Mouse (Mus musculus) testis, adult 2 months (tissue): ENCODE data around the gene Gsdme. TPM values are rescaled to one million over a fixed set of nuclear protein-coding genes. Genes with fewer than 3 reads are reported as not detected.

Experiments
- H3K27ac ChIP-seq: fragments of 200-500 bp; 2 replicates; pipeline ENCODE4 v1.5.1; 2012; ENCODE audit warnings: low read depth, low read length; ENCODE audit not compliant: control insufficient read depth, insufficient read depth
- H3K27me3 ChIP-seq: fragments of 200-500 bp; 2 replicates; pipeline ENCODE4 v1.6.1; 2012; ENCODE audit warnings: mild to moderate bottlenecking, low read length, moderate library complexity; ENCODE audit not compliant: control insufficient read depth, insufficient read depth
- H3K36me3 ChIP-seq: fragments of 200-500 bp; 2 replicates; pipeline ENCODE4 v1.6.1; 2012; ENCODE audit warnings: mild to moderate bottlenecking, low read length; ENCODE audit not compliant: control insufficient read depth, insufficient read depth
- H3K4me1 ChIP-seq: fragments of 200-500 bp; 2 replicates; pipeline ENCODE4 v1.6.1; 2012; ENCODE audit warnings: low read length; ENCODE audit not compliant: control insufficient read depth, insufficient read depth
- H3K4me3 ChIP-seq: fragments of 200-500 bp; 2 replicates; pipeline ENCODE4 v1.5.1; 2012; ENCODE audit warnings: low read depth, mild to moderate bottlenecking, low read length, moderate library complexity, mixed read lengths; ENCODE audit not compliant: control insufficient read depth
- CTCF ChIP-seq: fragments of 200-500 bp; IDR thresholded peaks from 2 replicates; pipeline ENCODE4 v1.5.1; 2012; ENCODE audit warnings: low read depth, mild to moderate bottlenecking, inconsistent platforms, low read length, moderate library complexity; ENCODE audit not compliant: control insufficient read depth, insufficient read depth, insufficient replicate concordance
- POLR2A ChIP-seq: fragments of 200-500 bp; IDR thresholded peaks from 2 replicates; pipeline ENCODE4 v1.6.1; 2012; ENCODE audit warnings: low read depth, mild to moderate bottlenecking, inconsistent platforms, low read length, moderate library complexity; ENCODE audit not compliant: control insufficient read depth
- polyA plus RNA-seq: library from polyadenylated mRNA; depleted of rRNA; stranded (reverse); fragments of >200 nt; gene quantifications from 2 replicates; pipeline ENCODE4 v1.2.3, GENCODE M21; 2012

The Gsdme gene
- polyA plus RNA-seq, 1 experiment, result 1.9 TPM

GRCm38 (mm10) chr6:50215986-50216385, 47.7 kb downstream of the Gsdme start:
- no peaks in the 10 kb centered on the region for H3K27me3 ChIP-seq
- H3K36me3 ChIP-seq, result no peaks in the 10 kb centered on the region
- no peak overlapping the region for H3K4me3 ChIP-seq
- H3K4me1 ChIP-seq, result no peaks in the 10 kb centered on the region
- no peak overlapping the region for H3K27ac ChIP-seq
- TF ChIP-seq CTCF, result no peak
- no peak for TF ChIP-seq POLR2A

GRCm38 (mm10) chr6:50215373-50215745, 48.3 kb downstream of the Gsdme start:
- no peaks in the 10 kb centered on the region for H3K4me1 ChIP-seq
- TF ChIP-seq CTCF (no peak), POLR2A (no peak)
- no peak overlapping the region for H3K4me3 ChIP-seq
- no peak overlapping the region for H3K27ac ChIP-seq
- H3K36me3 ChIP-seq, result no peaks in the 10 kb centered on the region
- H3K27me3 ChIP-seq, result no peaks in the 10 kb centered on the region

DNA sequence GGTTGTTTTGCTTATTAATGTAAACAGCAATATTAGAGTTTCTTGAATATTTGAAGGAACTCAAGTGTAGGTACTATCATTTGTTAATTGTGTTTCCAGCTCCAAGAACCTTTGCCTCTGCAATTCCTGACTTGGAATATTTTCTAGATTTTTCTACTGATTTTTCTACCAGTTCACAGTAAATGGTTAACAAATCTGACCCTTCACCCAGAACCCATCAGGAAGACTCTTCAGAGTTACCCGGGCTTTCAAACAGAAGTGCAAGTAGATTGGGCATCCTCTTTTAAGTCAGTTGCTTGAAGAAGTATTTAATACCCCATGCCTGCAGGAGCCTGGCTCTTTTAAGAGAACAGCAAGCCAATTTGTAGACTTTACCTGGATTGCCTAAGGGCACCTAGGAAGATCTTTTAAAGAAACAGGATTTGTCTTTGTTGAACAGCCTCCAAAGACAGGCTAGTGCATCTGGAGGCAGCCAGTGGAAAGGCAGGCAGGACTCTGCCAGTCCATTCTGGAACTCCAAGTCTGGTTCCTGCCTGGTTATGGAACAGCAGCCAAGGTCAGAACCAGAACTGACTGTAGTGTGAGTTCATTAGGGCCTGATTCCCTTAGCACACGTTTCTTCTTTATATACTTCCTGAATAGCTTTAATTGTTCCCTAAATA, 48.8 kb downstream of the Gsdme start:
- H3K4me1 ChIP-seq, result no peaks in the 10 kb centered on the region
- no peaks in the 10 kb centered on the region for H3K36me3 ChIP-seq
- H3K27ac ChIP-seq, result no peak overlapping the region
- no peak overlapping the region for H3K4me3 ChIP-seq
- no peaks in the 10 kb centered on the region for H3K27me3 ChIP-seq
- no peak for TF ChIP-seq CTCF
- TF ChIP-seq POLR2A, result no peak

DNA sequence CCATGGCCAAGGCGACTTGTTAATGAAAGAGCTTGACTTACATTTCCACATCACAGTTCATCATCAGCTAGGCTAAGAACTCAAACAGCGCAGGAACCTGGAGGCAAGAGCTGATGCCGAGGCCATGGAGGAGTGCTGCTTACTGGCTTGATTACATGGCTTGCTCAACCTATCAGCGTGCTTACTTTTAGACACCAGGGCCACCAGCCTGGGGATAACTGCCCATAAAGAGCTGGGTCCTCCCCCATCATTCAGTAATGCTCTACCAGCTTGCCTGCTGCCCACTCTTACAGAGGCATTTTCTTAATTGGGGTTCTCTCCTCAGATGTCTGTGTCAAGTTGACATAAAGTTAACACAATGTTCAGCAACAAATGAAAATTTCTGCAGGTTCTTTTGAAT, 58.6 kb downstream of the Gsdme start:
- Histone ChIP-seq H3K27ac (no peak overlapping the region), H3K36me3 (no peaks in the 10 kb centered on the region), H3K27me3 (no peaks in the 10 kb centered on the region), H3K4me3 (no peak overlapping the region), H3K4me1 (no peaks in the 10 kb centered on the region)
- no peak for TF ChIP-seq POLR2A
- TF ChIP-seq CTCF, result no peak

DNA sequence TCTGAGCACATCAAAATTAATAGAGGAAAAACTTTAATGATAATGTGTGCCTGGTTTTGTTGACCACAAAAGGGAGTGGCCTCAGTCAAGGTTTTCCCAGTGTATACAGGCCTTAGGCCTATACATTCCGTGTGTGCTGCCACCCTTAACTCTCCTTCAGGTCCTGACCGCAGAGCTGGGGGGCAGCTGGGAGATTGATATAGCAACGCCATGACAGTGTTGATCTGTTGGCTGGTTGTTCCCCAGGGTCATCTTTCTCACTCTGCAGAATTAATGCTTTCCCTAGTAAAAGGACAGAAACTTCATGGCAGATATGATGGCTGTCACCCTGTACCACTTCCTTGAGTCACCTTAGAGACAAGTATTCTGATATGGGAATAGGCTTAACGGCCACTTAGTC, 59.3 kb downstream of the Gsdme start:
- Histone ChIP-seq H3K27me3 (no peaks in the 10 kb centered on the region), H3K27ac (no peak overlapping the region), H3K36me3 (no peaks in the 10 kb centered on the region; the same call in 1 of the 2 replicates), H3K4me3 (no peak overlapping the region), H3K4me1 (no peaks in the 10 kb centered on the region)
- TF ChIP-seq CTCF, result no peak
- TF ChIP-seq POLR2A, result no peak

GRCm38 (mm10) chr6:50193851-50194250, 69.8 kb downstream of the Gsdme start:
- Histone ChIP-seq H3K36me3 (peaks cover 1% of the 10 kb centered on the region; the same call in 1 of the 2 replicates), H3K4me3 (no peak overlapping the region), H3K27ac (no peak overlapping the region), H3K27me3 (no peaks in the 10 kb centered on the region), H3K4me1 (no peaks in the 10 kb centered on the region)
- TF ChIP-seq POLR2A, result no peak
- no peak for TF ChIP-seq CTCF

DNA sequence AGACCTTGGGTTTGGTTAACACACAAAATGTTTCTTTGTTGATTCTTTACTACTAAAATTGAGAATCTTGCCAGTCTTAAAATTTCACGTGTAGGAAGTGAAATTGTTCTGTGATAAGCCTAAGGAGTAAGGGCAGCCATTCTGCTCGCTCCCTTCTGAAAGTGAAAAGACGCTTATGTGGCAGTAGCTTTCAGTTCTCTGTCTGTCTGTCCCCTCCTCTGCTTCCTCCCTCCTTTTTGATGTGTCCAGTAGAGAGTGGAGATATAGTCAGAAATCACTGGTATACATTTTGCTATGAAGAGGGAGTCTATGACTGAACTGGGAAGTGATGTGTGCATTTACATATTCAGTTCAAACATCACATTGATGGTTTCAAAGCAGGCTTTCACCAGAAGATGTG, 70.8 kb downstream of the Gsdme start:
- H3K36me3 ChIP-seq, result peaks cover 1% of the 10 kb centered on the region; the same call in 1 of the 2 replicates

DNA sequence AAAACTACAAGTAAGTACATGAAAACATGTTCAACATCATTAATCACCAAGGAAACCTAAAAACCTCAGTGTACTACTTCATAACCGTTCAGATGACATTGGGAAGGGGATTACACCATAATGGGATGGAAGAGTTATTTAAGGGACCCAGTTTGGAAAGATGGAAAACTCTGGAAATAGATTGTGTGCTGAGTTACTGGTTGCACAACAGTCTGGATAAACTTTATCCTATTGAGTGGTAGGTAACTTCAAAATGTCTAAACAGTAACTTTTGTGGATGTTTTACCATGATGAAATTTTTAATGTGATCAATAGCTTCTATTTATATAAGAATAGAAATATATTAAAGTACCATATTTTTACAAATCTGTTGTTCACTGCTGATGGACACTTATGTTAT, 71.5 kb downstream of the Gsdme start:
- Histone ChIP-seq H3K4me1 (no peaks in the 10 kb centered on the region), H3K4me3 (no peak overlapping the region), H3K27me3 (no peaks in the 10 kb centered on the region), H3K27ac (no peak overlapping the region), H3K36me3 (peaks cover 1% of the 10 kb centered on the region; the same call in 1 of the 2 replicates)
- TF ChIP-seq POLR2A, result no peak
- no peak for TF ChIP-seq CTCF

More for the DNA sequence above, 70.8 kb downstream of the Gsdme start:
- Histone ChIP-seq H3K27me3 (no peaks in the 10 kb centered on the region), H3K4me3 (no peak overlapping the region), H3K27ac (no peak overlapping the region), H3K4me1 (no peaks in the 10 kb centered on the region)
- TF ChIP-seq CTCF (no peak), POLR2A (no peak)
